Mouse (Mus musculus) thymus, postnatal 10 days (tissue): ENCODE results near the gene Rlf.
"Not testable (repeated sequence)": the region's sequence is repeated elsewhere in the genome, so short reads cannot be mapped to it uniquely, and the experiment has no call there.

Source experiments
- DNase-seq, 2 experiments: peaks; one replicate each; pipeline ENCODE4 v3.0.0; 2021; ENCODE audit warnings: low spot score in 2 of 2

The Rlf gene

DNA sequence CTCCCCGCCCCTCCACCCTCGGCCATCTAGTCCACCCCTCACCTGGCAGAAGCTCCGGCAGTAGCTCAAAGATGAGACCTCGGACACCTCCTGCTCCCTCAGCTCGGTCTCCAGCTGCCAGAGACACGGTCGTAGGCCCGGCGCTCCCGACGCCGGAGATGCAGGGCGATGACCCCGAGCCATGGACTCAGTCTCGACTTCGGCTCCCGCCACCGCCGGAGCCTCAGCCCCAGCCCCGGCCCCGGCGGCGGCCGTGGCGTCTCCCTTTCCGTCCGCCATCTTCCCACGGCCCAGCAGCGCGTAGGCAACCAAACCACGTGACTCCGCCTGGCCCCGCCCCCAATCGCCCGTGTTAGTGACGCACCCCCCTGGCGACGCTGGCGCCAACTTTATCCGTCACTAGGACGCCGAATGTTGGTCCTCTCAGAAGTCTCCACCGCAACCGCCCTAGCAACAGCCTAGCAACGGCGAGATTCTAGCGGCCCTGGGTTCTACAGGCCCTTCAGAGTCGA is at the start of gene Rlf:
Gene Rlf, minus strand, starts transcription at position 292 of the 512 bp plus-strand sequence.
- DNase-seq, result peak; percentile 97 to 99

DNA sequence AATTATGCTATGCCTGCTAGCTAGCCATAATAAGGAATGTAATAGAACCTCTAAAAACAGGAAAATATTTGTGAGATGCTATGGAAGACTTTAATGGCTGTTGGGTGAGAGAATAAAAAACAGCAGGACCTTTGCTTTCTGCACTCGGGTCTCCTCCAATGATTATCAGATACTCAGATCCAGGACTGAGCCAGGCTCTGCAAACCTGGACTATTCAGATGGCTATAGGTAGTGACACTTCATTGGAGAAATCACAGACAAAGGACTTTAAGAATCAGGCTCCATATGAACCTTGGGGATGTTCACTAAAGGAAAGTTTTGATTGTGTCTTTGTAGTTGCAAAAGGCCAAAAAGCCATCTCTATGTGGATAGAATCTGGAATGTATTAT is 26.7 kb upstream of the Rlf start:
- DNase-seq, result no peak

DNA sequence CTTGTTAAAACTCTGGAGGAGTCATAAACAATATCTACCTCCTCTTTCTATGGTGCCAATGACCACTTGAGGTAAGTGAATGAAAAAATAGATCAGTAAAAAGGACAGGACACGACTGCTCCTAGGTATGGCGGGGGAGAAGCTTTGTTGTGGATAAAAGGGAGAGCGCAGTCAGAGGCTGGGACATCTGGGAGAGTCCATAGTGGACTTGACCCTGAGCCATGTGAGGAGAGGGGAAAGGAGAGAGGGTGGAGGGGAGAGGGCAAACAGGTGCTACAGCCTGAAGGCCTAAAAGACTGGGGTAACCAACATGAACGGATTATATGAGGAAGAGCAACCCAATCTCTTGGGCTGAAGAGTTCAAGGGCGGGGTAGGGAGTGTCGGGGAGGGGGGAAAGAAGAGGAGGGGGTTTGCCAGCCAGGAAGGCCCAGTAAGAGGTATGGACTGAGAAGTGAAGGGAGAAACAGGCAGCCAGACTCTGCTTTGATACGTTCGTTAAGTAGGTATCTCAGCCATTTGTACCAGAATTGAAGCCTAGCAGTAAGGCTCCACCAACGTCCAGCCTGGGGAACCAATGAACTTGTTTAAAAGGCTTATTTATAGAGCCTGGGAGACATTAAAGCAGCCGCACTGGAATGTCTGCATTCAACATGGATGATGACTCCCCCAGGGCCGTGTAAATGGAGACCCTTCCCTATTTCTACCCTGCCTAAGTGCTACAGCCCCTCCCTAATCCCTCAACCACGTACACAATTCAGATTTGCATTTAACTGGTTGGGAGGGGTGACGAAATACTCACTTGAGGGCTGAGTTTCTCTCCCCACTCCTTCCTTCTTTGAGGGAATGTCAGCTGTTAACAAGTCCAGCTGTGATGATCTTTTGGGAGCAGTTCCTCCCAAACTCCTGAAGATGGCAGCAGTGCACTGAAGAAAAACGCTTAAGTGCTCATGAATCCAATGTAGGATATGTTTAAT is 26.0 kb upstream of the Rlf start:
- DNase-seq, result peak in 1 of 2 experiments; percentile 16

DNA sequence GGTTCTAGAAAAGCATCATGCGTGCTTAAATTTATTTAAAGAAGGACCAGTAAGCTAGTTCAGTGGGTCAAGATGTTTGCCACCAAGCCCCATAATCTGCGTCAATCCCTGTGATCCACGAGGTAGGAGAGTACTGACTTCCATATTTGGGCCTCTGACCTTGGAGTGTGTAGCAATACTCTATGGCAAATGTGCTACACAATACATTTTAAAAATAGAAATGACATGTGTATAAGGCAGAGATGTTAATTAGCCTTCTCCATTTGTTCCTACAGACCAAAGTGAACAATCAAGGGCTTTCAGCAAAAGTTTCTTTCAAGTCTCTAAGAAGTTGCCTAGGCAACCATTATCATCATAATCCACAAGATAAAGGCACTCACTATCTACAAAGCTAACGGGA is 25.0 kb upstream of the Rlf start:
- no peak for DNase-seq

DNA sequence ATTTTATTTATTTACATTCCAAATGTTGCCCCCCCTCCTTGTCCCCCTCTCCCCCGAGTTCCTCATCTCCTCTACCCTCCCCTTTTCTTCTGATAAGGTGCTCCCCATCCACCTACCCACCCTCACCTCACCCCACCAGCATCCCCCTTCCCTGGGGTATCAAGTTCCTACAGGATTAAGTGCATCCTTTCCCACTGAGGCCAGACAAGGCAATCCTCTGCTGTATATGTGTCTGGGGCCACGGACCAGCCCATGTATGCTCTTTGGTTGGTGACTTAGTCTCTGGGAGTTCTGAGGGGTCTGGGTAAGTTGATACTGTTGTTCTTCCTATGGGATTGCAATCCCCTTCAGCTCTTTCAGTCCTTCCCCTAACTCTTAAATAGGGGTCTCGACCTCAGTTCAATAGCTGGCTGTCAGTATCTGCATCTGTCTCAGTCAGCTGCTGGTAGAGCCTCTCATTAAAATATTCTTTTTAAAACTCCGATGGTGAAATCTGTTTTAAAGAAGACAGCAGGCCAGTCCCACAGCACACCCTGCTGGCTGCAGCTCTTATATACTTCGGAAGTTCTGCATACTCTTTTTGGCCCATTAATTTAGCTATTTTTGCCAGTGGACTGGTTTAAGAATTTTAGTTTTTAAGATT is 17.0 kb upstream of the Rlf start:
- DNase-seq, result peak in 1 of 2 experiments; percentile 47

DNA sequence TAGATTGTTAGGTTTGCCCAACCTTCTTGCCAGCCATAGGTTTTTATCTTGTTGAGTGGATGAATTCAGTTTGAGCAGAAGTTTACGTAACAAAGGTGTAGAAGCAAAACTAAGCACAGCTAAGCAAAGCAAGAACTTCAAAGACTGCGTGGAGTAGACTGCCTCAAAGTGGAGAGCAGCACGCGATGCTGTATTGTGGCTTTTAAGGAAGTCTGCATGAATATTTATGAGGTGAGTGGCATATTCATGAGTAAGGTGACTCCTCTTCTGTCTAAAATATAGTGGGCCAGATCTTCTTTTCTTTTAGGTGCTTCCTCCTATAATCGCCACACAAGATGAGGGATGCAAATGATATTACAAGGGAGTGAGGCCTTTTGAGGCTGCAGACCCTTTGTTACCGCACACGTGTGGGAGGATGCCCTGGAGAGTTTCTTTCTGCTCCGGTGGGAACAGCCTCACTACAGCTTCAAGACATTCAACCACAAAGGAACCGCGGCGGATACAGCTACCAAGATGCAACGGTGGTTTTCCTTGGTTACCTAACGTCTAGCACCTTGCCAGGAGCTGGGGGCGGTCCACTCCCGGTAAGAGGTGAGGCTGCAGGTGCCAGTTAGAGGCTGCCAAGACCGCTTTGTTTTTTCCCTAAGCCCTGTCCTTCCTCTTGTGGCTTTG is 16.2 kb upstream of the Rlf start:
- peak; percentile 19 to 23 for DNase-seq

DNA sequence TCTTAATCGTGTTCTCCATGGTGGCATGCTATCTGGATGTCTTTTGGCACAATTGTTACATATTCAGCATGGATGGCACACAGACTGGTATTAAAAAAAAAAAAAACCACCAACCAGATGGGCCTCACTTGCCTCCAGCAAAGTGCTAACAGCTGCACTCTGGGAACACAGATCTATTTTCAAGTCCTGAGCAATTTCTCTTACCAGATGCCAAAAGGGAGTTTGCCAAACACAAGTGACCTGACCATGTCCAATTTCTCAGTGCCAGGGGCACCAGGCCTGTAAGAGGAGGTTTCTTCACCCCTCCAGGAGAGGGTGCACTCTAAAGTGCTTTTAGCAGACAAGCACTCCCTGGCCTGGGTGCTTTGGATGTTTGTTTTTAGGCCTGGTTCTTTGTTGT is 12.2 kb upstream of the Rlf start:
- DNase-seq, result no peak

DNA sequence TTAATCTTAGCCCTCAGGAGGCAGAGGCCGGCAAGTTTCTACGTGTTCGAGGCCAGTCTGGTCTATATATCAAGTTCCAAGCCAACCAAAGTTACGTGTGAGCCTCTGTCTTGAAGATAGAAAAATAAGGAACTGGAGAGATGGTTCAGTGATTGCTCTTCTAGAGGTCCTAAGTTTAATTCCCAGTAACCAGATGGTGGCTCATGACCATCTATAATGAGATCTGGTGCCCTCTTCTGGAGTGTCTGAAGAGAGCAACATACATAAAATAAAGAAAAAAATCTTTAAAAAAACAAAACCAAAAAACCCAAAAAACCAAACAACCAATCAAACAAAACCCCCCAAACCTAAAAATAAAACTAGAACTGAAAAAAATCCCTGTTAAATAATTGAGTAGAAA is 10.3 kb upstream of the Rlf start:
- no peak for DNase-seq

DNA sequence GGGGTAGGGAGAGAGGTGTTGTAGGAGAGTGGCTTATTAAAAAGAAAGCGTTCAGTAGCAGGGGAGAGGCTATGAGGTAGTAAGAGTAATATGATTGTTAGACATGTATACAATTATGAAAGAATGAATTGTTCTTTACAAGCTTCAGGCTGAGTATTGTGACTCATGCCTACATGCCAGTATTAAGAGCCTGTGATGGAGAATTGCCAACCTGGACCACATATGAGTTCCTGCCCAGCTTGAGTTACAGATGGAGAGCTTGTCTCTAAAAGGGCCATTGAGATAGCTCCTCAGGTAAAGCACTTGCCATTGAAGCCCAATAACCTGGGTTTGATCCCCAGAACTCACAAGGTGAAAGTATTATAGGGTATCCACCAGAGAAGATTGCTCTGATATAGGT is 8.3 kb upstream of the Rlf start:
- DNase-seq, result no peak

DNA sequence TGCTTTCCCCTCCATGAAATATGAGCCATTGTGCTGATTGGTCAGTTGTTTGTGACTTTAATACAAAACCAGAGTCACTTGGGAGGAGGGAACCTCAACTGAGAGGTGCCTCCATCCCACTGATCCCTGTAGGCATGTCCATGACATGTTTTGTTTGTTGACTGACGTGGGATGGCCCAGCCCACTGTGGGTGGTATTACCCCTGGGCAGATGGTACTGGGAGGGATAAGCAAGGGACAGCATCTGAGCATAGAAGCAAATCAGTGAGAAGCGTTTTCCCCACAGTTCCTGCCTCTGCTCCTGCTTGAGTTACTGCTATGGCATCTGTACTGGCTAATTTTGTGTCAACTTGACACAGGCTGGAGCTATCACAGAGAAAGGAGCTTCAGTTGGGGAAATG is 1.3 kb upstream of the Rlf start:
- no peak for DNase-seq

DNA sequence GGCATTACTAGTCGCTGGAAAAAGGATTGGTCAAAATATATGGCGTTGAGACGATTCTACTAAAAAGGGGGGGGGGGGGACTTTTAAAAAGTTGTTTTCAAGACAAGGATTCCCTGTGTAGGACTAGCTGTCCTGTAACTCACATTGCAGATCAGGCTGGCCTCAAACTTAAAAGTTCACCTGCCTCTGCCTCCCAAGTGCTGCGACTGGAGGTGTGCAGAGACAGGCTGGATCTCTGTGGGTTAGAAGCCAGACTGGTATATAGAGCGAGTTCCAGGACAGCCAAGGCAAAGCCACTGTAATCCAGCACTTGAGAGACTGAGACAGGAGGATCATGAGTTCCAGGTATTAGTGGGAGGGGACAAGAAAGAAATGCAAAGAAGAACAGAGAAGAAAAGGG is 605 bp upstream of the Rlf start:
- no peak for DNase-seq

DNA sequence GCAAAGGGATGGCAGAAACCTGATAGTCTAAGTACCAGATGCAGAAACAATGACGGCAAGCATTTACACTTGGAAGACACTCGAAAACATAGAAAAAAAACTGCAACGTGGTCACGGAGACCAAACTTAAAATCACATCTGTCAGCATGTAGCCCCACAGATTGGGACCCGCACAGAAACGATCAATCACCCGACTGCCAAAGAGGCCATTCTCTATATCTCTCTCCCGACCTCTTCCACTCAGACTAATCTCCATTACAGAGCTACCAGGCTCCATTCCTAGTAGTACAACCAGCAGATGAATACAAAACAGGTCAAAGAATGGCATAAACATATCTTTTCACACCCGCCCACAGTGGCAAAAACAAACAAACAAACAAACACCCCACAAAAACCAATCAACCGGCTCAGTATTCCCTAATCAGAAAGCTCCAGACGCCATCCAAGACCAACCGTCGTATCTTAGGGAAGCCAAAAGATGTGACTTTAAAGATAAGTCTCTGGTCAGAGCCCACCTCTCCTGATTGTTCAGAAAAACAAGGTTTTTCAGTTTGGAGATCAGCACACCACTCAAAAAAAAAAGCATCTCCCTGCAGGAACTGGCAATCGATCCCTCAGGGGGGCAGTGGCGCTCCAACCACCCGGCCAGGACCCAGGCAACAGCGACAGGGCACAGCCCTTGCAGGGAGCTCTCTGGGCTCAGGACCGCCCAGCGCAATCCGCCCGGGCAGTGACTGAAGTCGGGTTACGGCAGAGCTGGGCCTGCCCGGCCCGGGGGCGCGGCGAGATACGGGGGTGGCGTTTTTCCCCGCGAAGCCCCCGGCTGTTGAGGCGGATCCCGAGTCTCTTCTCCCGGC is 720 bp downstream of the Rlf start:
- peak; percentile 51 to 57 for DNase-seq

DNA sequence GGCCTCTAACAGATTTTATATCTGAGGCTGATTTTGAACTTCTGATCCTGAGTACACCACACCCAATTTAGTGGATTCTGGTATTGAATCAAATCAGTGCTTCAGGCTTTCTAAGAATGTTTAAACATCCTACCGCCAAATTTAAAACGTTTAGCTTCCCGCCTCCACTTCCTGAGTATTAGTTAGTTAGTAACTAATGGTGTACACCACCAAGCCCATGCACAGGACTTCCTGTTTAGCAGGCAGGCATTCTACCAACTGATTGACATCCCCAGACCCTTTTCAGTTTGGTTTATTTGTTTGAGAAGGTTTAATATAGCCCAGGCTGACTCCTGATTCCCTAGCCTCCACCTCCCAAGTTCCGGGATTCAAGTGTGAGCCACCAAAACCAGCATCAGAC is 6.0 kb downstream of the Rlf start:
- no peak for DNase-seq

DNA sequence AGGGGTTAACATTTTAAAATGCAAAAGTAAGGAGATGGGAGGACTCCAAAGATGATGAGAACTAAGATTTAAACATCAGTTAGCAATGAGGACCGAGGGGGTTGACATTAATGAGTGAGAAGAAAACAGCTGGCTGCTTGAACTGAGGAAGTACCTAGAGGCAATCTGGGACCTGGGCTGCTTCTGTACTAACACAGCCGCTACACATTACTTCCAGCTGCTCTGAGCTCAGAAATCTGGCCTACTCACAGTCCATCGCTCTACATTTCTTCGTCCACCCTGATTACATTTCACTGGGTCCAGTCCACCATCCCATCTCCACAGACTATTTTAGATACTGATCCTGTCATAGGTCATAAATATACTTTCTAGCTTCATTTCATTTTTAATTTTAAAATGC is 17.0 kb downstream of the Rlf start:
- DNase-seq, result no peak

DNA sequence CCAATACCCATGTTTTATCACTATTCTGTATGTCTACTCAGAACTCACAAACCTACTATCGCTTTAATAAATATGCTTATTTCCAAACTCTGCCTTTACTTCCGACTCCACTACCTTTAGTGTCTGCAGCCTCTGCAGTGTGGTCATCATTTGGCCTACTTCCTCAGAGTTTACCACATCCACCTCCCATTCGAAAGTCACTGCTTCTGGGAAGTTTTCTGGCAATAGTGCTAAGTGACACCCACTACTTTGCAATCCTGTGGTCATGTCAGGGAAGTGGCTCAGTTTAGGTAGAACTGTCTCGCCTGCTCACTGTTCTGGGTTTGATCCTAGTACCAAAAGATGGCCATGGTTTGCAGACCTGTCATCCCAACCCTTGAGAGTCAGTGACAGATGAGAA is 17.9 kb downstream of the Rlf start:
- no peak for DNase-seq

DNA sequence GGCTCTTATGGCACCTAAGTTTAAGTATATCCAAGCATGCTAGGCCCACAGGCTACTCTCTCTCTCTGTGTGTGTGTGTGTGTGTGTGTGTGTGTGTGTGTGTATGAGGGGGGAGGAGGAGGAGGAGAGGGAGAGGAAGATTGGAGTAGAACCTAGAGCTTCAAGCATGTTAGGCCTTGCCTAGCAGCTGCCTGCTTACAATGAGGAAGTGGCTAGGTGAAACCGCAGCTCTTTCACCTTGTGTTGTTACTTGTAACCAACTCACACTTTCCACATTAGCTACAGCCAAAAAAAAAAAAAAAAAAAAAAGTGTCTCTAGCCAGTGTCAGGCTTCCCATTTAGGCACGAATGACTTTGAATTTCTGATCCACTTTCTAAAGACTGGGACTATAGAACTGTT is 18.7 kb downstream of the Rlf start:
- peak; percentile 55 to 66 for DNase-seq

DNA sequence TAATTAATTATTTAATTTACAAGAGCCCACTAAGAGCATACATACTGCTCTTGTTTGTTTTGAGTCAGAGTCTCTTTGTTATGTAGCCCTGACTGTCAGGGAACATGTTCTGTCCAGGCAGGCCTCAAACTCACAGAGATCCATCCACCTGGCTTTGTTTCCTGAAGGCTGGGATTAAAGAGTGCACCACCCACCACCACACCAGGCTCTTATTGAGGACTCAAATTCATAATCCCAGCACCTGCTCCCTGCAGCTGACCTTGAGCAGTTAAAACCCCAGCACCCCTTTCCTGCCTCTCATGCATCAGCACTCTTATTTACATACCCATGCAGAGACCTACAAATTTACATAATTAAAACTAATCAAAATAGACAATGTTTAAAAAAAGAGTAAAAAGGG is 20.1 kb downstream of the Rlf start:
- DNase-seq, result no peak

DNA sequence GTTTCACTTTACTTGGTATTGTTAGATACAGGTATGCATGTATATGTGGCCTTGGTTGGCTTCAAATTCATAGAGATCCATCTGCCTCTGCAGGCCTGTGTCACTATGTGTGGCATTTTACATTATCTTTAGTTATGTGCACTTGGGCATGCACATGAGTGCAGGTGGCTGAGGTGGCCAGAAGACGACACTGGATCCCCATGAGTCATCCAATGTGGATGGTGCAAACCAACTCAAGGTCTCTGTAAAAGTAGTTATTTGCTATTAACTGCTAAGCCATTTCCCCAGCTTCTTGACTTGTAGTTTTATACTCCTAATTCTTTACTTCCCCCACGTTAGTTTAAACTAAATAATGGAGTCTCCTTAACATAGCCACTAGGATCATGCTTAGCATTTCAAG is 22.6 kb downstream of the Rlf start:
- DNase-seq, result no peak

DNA sequence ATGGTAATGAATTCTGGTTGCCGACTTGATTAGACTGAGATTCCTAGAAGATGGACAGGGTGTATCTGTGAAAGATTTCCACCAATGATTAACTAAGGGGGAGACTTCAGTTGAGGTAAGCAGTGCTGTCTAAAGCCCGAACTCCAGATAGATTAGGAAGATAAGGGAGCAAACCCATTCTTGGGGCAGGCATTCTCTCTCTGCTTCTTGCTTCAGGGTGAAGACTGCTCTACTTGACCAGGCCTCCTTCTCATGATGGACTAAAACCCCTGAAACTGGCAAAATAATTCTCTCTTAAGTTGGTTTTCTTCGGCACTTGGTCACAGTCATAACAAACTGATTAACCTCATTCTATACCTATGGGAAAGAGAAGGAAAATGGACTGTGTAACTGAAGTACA is 25.5 kb downstream of the Rlf start:
- DNase-seq, result no peak

DNA sequence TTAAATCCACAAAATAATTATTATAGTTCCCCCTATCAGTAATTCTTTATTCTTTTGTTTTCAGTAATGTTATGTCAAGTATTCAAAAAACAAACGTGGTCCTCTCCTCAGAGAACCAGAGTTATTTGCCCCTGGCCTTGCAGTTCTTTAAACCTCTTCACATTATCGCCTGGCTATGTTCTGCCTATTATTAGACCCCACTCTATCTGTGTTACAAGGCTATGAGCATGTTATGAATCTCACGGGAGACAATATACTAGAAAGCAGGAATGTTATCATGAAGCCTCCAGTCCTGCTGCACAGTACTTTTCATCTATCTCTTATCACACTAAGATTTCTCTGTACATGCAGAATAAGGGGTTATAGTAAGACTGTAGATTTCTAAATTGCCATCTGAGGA is 35.2 kb downstream of the Rlf start:
- no peak for DNase-seq

DNA sequence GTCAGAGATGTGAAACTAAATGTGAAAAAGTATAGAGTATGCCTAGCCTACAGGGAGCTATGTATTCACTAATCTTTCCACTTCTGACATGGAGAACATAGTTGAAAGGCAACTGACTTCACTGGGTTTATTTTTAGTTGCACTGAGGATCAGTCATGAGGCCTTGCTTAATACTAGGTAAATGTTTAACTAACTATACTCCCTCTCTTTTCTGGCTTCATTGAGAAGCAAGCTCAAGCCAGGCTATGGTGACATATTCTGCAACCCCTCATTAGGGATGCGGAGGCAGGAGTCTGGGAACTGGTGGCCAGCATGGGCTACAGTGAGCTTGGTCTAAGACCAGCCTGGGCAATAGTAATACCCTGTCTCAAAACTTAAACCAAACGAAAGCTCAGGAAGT is 47.2 kb downstream of the Rlf start:
- DNase-seq, result no peak

DNA sequence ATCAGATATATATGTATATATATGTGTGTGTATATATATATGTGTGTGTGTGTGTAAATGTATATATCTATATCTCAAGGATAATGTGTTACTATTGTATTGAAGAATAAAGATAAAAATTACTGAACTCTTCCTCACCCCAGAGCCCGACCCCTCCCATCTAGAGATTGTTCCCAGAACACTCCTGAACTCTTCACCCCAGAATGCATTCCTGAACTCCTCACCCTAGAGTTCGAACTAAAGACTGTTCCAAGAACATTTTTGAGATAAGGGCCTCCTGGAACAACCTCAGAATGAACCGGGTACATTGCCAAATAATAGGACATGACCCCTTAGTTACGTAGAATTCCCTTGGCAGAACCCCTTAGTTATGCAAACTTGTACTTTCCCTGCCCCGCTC is 48.2 kb downstream of the Rlf start:
- not testable (repeated sequence) for DNase-seq
